Mouse (Mus musculus): ENCODE data around the gene Foxb1.

GRCm38 (mm10) chr9:69756456-69756855 is 4.3 kb downstream of the Foxb1 start:
- no peak for TF ChIP-seq CTCF (conservative IDR thresholded peaks at IDR 0.05; ENCODE audit: insufficient read depth, insufficient read length, low read depth, low read length)
- TF ChIP-seq POLR2A (IDR thresholded peaks at IDR 0.05; ENCODE audit: low read depth, low read length), result no peak

All from kidney, adult 2 months (tissue).